Mouse (Mus musculus) C2C12 (cell line): Measurements from ENCODE around the gene Smim24. TPM values are rescaled to one million over a fixed set of nuclear protein-coding genes. Genes with fewer than 3 reads are reported as not detected.

Source experiments
- H3K27me3 ChIP-seq: one replicate; pipeline ENCODE4 v1.6.1; 2011; ENCODE audit not compliant: control insufficient read depth, insufficient read depth, insufficient read length
- H3K36me3 ChIP-seq: one replicate; pipeline ENCODE4 v1.6.1; 2011; ENCODE audit not compliant: control insufficient read depth, insufficient read depth
- H3K4me3 ChIP-seq: one replicate; pipeline ENCODE4 v1.5.1; 2011; ENCODE audit warnings: mild to moderate bottlenecking, control low read depth; ENCODE audit not compliant: poor library complexity, insufficient read depth, severe bottlenecking
- H3K79me2 ChIP-seq: one replicate; pipeline ENCODE4 v1.6.1; 2011; ENCODE audit not compliant: control insufficient read depth, insufficient read depth
- H3K79me3 ChIP-seq: one replicate; pipeline ENCODE4 v1.6.1; 2011; ENCODE audit warnings: low read depth, control low read depth
- H3ac ChIP-seq: one replicate; pipeline ENCODE3; 2011; ENCODE audit warnings: low read depth; ENCODE audit not compliant: control insufficient read depth, insufficient read length
- CEBPB ChIP-seq: IDR thresholded peaks from one replicate; pipeline ENCODE4 v1.6.1; 2011; ENCODE audit warnings: low read depth, mild to moderate bottlenecking, control low read depth, moderate library complexity
- CTCF ChIP-seq: IDR thresholded peaks from one replicate; pipeline ENCODE4 v1.5.1; 2011; ENCODE audit not compliant: control insufficient read depth, insufficient read depth, insufficient read length
- FOSL1 ChIP-seq: IDR thresholded peaks from one replicate; pipeline ENCODE4 v1.8.0; 2011; ENCODE audit warnings: mild to moderate bottlenecking, low read length; ENCODE audit not compliant: poor library complexity, insufficient read depth, severe bottlenecking
- MAX ChIP-seq: IDR thresholded peaks from one replicate; pipeline ENCODE4 v1.6.1; 2011; ENCODE audit warnings: mild to moderate bottlenecking, control low read depth
- MYOD1 ChIP-seq: IDR thresholded peaks from one replicate; pipeline ENCODE4 v1.6.1; 2011; ENCODE audit warnings: low read depth; ENCODE audit not compliant: control insufficient read depth, insufficient read length
- MYOG ChIP-seq: IDR thresholded peaks from one replicate; pipeline ENCODE4 v1.6.1; 2011; ENCODE audit not compliant: control insufficient read depth, insufficient read length; ENCODE audit errors: extremely low read depth
- USF1 ChIP-seq: IDR thresholded peaks from one replicate; pipeline ENCODE4 v1.6.1; 2011; ENCODE audit warnings: low read depth, mild to moderate bottlenecking, control low read depth, moderate library complexity
- polyA plus RNA-seq: library from polyadenylated mRNA; unstranded; fragments of >200 nt; fragmentation: generic; extraction: Trizol; gene quantifications from one replicate; pipeline ENCODE4 v1.2.1, GENCODE M21; 2012; ENCODE audit warnings: missing spikeins

Smim24 gene
- polyA plus RNA-seq, 1 experiment: 0.32 TPM

- TF ChIP-seq MYOD1 (no peak), MAX (no peak), CEBPB (no peak)
- Histone ChIP-seq H3K36me3 (peaks cover 48% of the 10 kb centered on the region), H3K79me3 (peaks cover 55% of the 10 kb centered on the region), H3K27me3 (no peaks in the 10 kb centered on the region), H3K4me3 (no peak overlapping the region), H3ac (no peak overlapping the region), H3K79me2 (peaks cover 72% of the 10 kb centered on the region)
Observed at GRCm38 (mm10) chr10:81375322-81375721, 17.5 kb upstream of the Smim24 start.

GRCm38 (mm10) chr10:81376561-81377361 lies 16.1 kb upstream of the Smim24 start:
- Histone ChIP-seq H3K27me3 (no peaks in the 10 kb centered on the region), H3K79me2 (peaks cover 66% of the 10 kb centered on the region), H3K4me3 (peak overlapping the region; percentile 97), H3K36me3 (peaks cover 46% of the 10 kb centered on the region), H3ac (peak overlapping the region; percentile 96), H3K79me3 (peaks cover 55% of the 10 kb centered on the region)
- TF ChIP-seq MYOD1 (no peak), CEBPB (no peak), USF1 (no peak), MAX (no peak)

- peaks cover 52% of the 10 kb centered on the region for H3K79me3 ChIP-seq
- TF ChIP-seq CEBPB: no peak
- TF ChIP-seq MYOG: no peak
- no peak for TF ChIP-seq USF1
- no peak for TF ChIP-seq FOSL1
- peak overlapping the region; percentile 97 for H3K4me3 ChIP-seq
- H3K27me3 ChIP-seq: no peaks in the 10 kb centered on the region
- peaks cover 43% of the 10 kb centered on the region for H3K36me3 ChIP-seq
- peak overlapping the region; percentile 96 for H3ac ChIP-seq
- H3K79me2 ChIP-seq: peaks cover 60% of the 10 kb centered on the region
Observed at GRCm38 (mm10) chr10:81377362-81377664, 15.5 kb upstream of the Smim24 start.

- H3K4me3 ChIP-seq: peak within 1 kb of the TSS; percentile 97
- H3K27me3 ChIP-seq: no peaks in the 10 kb centered on the region
- H3K79me3 ChIP-seq: peaks cover 49% of the 10 kb centered on the region
- peaks cover 36% of the 10 kb centered on the region for H3K36me3 ChIP-seq
- peak within 1 kb of the TSS; percentile 96 for H3ac ChIP-seq
- H3K79me2 ChIP-seq: peaks cover 53% of the 10 kb centered on the region
- TF ChIP-seq MYOD1 (no peak), CTCF (no peak)
Observed at GRCm38 (mm10) chr10:81377793-81378552, 14.9 kb upstream of the Smim24 start, which contains the start of gene Fzr1. Gene Fzr1, minus strand, starts transcription at chr10:81378516.

GRCm38 (mm10) chr10:81378553-81379182 lies 14.2 kb upstream of the Smim24 start:
- TF ChIP-seq FOSL1 (peak; percentile 10), USF1 (no peak)
- peaks cover 42% of the 10 kb centered on the region for H3K79me3 ChIP-seq
- peaks cover 29% of the 10 kb centered on the region for H3K36me3 ChIP-seq

GRCm38 (mm10) chr10:81379183-81379553 lies 13.7 kb upstream of the Smim24 start:
- Histone ChIP-seq H3ac (peak overlapping the region; percentile 51), H3K79me3 (peaks cover 37% of the 10 kb centered on the region), H3K36me3 (peaks cover 24% of the 10 kb centered on the region), H3K4me3 (peak overlapping the region; percentile 36), H3K27me3 (no peaks in the 10 kb centered on the region), H3K79me2 (peaks cover 41% of the 10 kb centered on the region)
- TF ChIP-seq CEBPB (no peak), FOSL1 (no peak), MYOG (no peak), USF1 (no peak), MAX (no peak), MYOD1 (no peak), CTCF (no peak)

More at GRCm38 (mm10) chr10:81378553-81379182, 14.2 kb upstream of the Smim24 start:
- H3ac ChIP-seq: peak overlapping the region; percentile 51
- peak overlapping the region; percentile 97 for H3K4me3 ChIP-seq
- peaks cover 46% of the 10 kb centered on the region for H3K79me2 ChIP-seq
- H3K27me3 ChIP-seq: no peaks in the 10 kb centered on the region
